In the genomic region with DNA sequence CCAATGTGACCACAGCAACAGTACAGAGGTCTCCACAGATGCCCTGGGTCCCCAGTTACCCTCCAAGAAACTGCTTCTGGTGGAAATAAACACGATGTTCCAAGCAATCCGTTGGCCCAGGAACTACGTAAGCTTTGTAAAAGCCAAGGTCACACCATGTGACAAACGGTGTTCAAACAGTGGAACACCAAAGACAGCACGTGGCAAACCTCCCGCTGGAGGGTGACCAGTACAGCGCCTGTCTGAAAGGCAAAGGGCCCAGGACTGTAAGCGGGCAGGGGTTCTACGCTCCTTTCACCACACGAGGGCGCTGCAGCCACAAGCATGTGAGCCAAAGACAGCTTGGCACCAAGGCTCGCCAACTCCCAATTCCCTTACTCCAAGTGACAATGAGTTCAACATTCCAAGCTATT, we compare ENCODE assay signal across 8 mouse cellular contexts. TPM values are rescaled to one million over a fixed set of nuclear protein-coding genes. Genes with fewer than 3 reads are reported as not detected.
DNase-seq lines count a peak whose midpoint lies in the region; ATAC-seq and TF ChIP-seq lines count a peak whose summit lies in the region.

No protein-coding gene starts in this region.

- H3K4me3 ChIP-seq in MEL (ENCODE audit: control insufficient read depth in 1 of 2, insufficient read depth in 1 of 2, low read depth in 2 of 2, low read length in 2 of 2) = no peak overlapping the region
- no peak overlapping the region for H3K4me3 ChIP-seq in hindbrain, embryonic 10.5 days
- no peak overlapping the region for H3K4me3 ChIP-seq in lung, postnatal 0 days (ENCODE audit: low read depth, low read length)

- H3K4me1 ChIP-seq in MEL (ENCODE audit: control insufficient read depth in 1 of 2, insufficient read depth in 2 of 2, low read length in 2 of 2) = no peaks in the 10 kb centered on the region
- peaks cover 26% of the 10 kb centered on the region for H3K4me1 ChIP-seq in hindbrain, embryonic 10.5 days (replicated peaks)
- H3K4me1 ChIP-seq in lung, postnatal 0 days (ENCODE audit: insufficient read depth, low read depth, low read length) = no peaks in the 10 kb centered on the region

- H3K36me3 ChIP-seq in MEL (ENCODE audit: control insufficient read depth in 1 of 2, insufficient read depth in 2 of 2, low read length in 2 of 2) = peaks cover 0 to 6% of the 10 kb centered on the region in 2 experiments; a peak in 2 of 4 replicates
- peaks cover 14% of the 10 kb centered on the region for H3K36me3 ChIP-seq in hindbrain, embryonic 10.5 days
- peaks cover 12% of the 10 kb centered on the region; the same call in 1 of the 2 replicates for H3K36me3 ChIP-seq in lung, postnatal 0 days (ENCODE audit: insufficient read depth, low read length)

- H3K27ac ChIP-seq in MEL (ENCODE audit: control insufficient read depth, low read depth, low read length) = no peak overlapping the region
- no peak overlapping the region for H3K27ac ChIP-seq in hindbrain, embryonic 10.5 days
- H3K27ac ChIP-seq in lung, postnatal 0 days (ENCODE audit: low read length) = no peak overlapping the region

- TF ChIP-seq RAD21 in MEL (IDR thresholded peaks at IDR 0.05; ENCODE audit: low read depth, low read length) = peak; percentile 69

- no peak overlapping the region for H3K9ac ChIP-seq in MEL (ENCODE audit: control insufficient read depth, low read depth, low read length, poor library complexity, severe bottlenecking)
- H3K9ac ChIP-seq in lung, postnatal 0 days (replicated peaks; ENCODE audit: low read depth) = no peak overlapping the region

- H3K4me2 ChIP-seq in lung, postnatal 0 days (replicated peaks; ENCODE audit: low read depth, low read length) = peak overlapping the region; percentile 20; the same call in 1 of the 2 replicates

- peak; percentile 68 for ATAC-seq in frontal cortex, adult (ENCODE audit: low TSS enrichment)
- peak; percentile 96 for ATAC-seq in lung, postnatal 0 days

- TF ChIP-seq CTCF in MEL (IDR thresholded peaks at IDR 0.05 in 2 of 3, conservative IDR thresholded peaks at IDR 0.05 in 1 of 3; ENCODE audit: control insufficient read depth in 1 of 3, insufficient read depth in 1 of 3, low read depth in 2 of 3, low read length in 3 of 3, poor library complexity in 1 of 3, severe bottlenecking in 1 of 3) = peak; percentile 76 to 97 (median 86)
- TF ChIP-seq CTCF in lung, postnatal 0 days (IDR thresholded peaks at IDR 0.05) = peak; percentile 98

- no peaks in the 10 kb centered on the region for H3K9me3 ChIP-seq in MEL (replicated peaks; ENCODE audit: insufficient read depth, low read length)
- no peaks in the 10 kb centered on the region for H3K9me3 ChIP-seq in hindbrain, embryonic 10.5 days
- no peaks in the 10 kb centered on the region for H3K9me3 ChIP-seq in lung, postnatal 0 days (ENCODE audit: low read length)

- no peak for TF ChIP-seq EP300 in MEL (IDR thresholded peaks at IDR 0.05; ENCODE audit: low read depth in 1 of 2, low read length in 2 of 2)
- TF ChIP-seq EP300 in lung, postnatal 0 days (IDR thresholded peaks at IDR 0.05) = no peak

- H3K79me2 ChIP-seq in MEL (ENCODE audit: control insufficient read depth, insufficient read depth, low read length, poor library complexity) = no peaks in the 10 kb centered on the region

- TF ChIP-seq POLR2A in MEL (IDR thresholded peaks at IDR 0.05; ENCODE audit: control insufficient read depth in 1 of 2, insufficient read depth in 1 of 2, low read depth in 1 of 2, low read length in 2 of 2, poor library complexity in 1 of 2) = no peak

- DNase-seq in MEL (ENCODE audit: low read depth, low spot score) = peak; percentile 79
- peak; percentile 76 for DNase-seq in cerebellum, adult 8-10 months
- peak; percentile 92 for DNase-seq in hindbrain, embryonic 10.5 days (ENCODE audit: low spot score)
- peak; percentile 62 for DNase-seq in layer of hippocampus, adult 9-10 months (ENCODE audit: low spot score)
- peak; percentile 95 for DNase-seq in lung, postnatal 0 days (ENCODE audit: low spot score)
- peak; percentile 93 for DNase-seq in ovary, postnatal 14 days (ENCODE audit: low spot score)
- peak; percentile 51 to 84 for DNase-seq in thymus, postnatal 10 days (ENCODE audit: low spot score in 2 of 2)

- H3K27me3 ChIP-seq in MEL (ENCODE audit: control insufficient read depth in 1 of 2, insufficient read depth in 2 of 2, low read length in 2 of 2) = no peaks in the 10 kb centered on the region
- peaks cover 7% of the 10 kb centered on the region; the same call in 1 of the 2 replicates for H3K27me3 ChIP-seq in hindbrain, embryonic 10.5 days (ENCODE audit: insufficient read depth, poor library complexity, severe bottlenecking)
- no peaks in the 10 kb centered on the region for H3K27me3 ChIP-seq in lung, postnatal 0 days (replicated peaks; ENCODE audit: insufficient read depth, low read length)

- WGBS in hindbrain, embryonic 10.5 days = 3% methylated on average over 12 of the region's 12 CpGs
- 5% methylated on average over 12 of the region's 12 CpGs for WGBS in lung, postnatal 0 days

TF ChIP-seq in MEL, 35 proteins besides CTCF, POLR2A, EP300 and RAD21:
- TF ChIP-seq MAX (IDR thresholded peaks at IDR 0.05; ENCODE audit: low read length) (peak; percentile 70), MYC (IDR thresholded peaks at IDR 0.05; ENCODE audit: low read depth, low read length) (0 out of 2 replicates have a peak, but pooled peaks have one; percentile 52), MAZ (IDR thresholded peaks at IDR 0.05; ENCODE audit: low read depth, low read length) (no peak), ZKSCAN1 (IDR thresholded peaks at IDR 0.05; ENCODE audit: low read depth, low read length) (no peak), RCOR1 (IDR thresholded peaks at IDR 0.05; ENCODE audit: low read depth, low read length) (no peak), MAFK (IDR thresholded peaks at IDR 0.05; ENCODE audit: borderline replicate concordance, low read depth, low read length) (no peak), SMC3 (IDR thresholded peaks at IDR 0.05; ENCODE audit: low read depth, low read length) (peak; percentile 62), TCF12 (IDR thresholded peaks at IDR 0.05; ENCODE audit: low read depth, low read length) (0 out of 2 replicates have a peak, but pooled peaks have one; percentile 9), NRF1 (IDR thresholded peaks at IDR 0.05; ENCODE audit: insufficient read depth, low read depth, low read length, poor library complexity, severe bottlenecking) (no peak)

RNA-seq across cellular contexts. Expression of a gene that starts 13.3 kb away (rescaled TPM):
- 0.08 TPM in 1 of 2 replicates, not detected in the other for total RNA-seq in MEL (2012; rRNA removed)
- under 1 TPM in 1 of 2 experiments, not detected in 1; 0.10 TPM for polyA plus RNA-seq in MEL (2012; ENCODE audit: insufficient read depth in 1 of 2, insufficient read length in 2 of 2, low read depth in 1 of 2, low replicate concordance in 2 of 2, missing spikeins in 1 of 2)
- 0.12 TPM in 1 of 2 replicates, not detected in the other for polyA plus RNA-seq in hindbrain, embryonic 10.5 days (2016; fragmentation: Nextera tagmentation; extraction: Ambion mirVana)
- polyA plus RNA-seq in lung, postnatal 0 days (2015; fragmentation: Nextera tagmentation; extraction: Ambion mirVana) = 0.11 and 0.13 TPM in 2 replicates

RNA-seq across cellular contexts. Expression of a gene that starts 21.8 kb away (rescaled TPM):
- 97.6 and 99.4 TPM in 2 replicates for total RNA-seq in MEL (2012; rRNA removed)
- 100 to 1,000 TPM in 1 of 2 experiments, not detected in 1; 281 TPM for polyA plus RNA-seq in MEL (2012; ENCODE audit: insufficient read depth in 1 of 2, insufficient read length in 2 of 2, low read depth in 1 of 2, low replicate concordance in 2 of 2, missing spikeins in 1 of 2)
- 85.9 and 87.8 TPM in 2 replicates for polyA plus RNA-seq in hindbrain, embryonic 10.5 days (2016; fragmentation: Nextera tagmentation; extraction: Ambion mirVana)
- 213 and 222 TPM in 2 replicates for polyA plus RNA-seq in lung, postnatal 0 days (2015; fragmentation: Nextera tagmentation; extraction: Ambion mirVana)

RNA-seq across cellular contexts. Expression of a gene that starts 58.6 kb away (rescaled TPM):
- not detected in 2 replicates for total RNA-seq in MEL (2012; rRNA removed)
- not detected for polyA plus RNA-seq in MEL (2012; ENCODE audit: insufficient read depth in 1 of 2, insufficient read length in 2 of 2, low read depth in 1 of 2, low replicate concordance in 2 of 2, missing spikeins in 1 of 2)
- polyA plus RNA-seq in hindbrain, embryonic 10.5 days (2016; fragmentation: Nextera tagmentation; extraction: Ambion mirVana) = 0.64 and 0.72 TPM in 2 replicates
- 4.0 and 4.6 TPM in 2 replicates for polyA plus RNA-seq in lung, postnatal 0 days (2015; fragmentation: Nextera tagmentation; extraction: Ambion mirVana)
